Mouse (Mus musculus) heart, postnatal 0 days (tissue): ENCODE data around the gene Sde2. TPM values are rescaled to one million over a fixed set of nuclear protein-coding genes. Genes with fewer than 3 reads are reported as not detected.

Experiments used
- ATAC-seq: fragments of 200-750 bp; cut with Nextera tagmentation; 2 replicates; pipeline ENCODE4 v1.8.0; 2017; ENCODE audit warnings: low read depth, moderate number of reproducible peaks, moderate library complexity; ENCODE audit not compliant: insufficient read depth
- DNase-seq: peaks from one replicate; pipeline ENCODE4 v3.0.0-alpha.2; 2016; ENCODE audit warnings: low spot score
- H3K27ac ChIP-seq: fragments of 300-500 bp; sonication (generic); 2 replicates; pipeline ENCODE4 v1.5.1; 2014; ENCODE audit warnings: low read depth, mild to moderate bottlenecking
- H3K27me3 ChIP-seq: fragments of 300-500 bp; sonication (generic); 2 replicates; pipeline ENCODE4 v1.6.1; 2014; ENCODE audit warnings: low read length, mixed read lengths; ENCODE audit not compliant: control insufficient read depth, insufficient read depth
- H3K36me3 ChIP-seq: fragments of 300-500 bp; sonication (generic); replicated peaks from 2 replicates; pipeline ENCODE4 v1.6.1; 2014; ENCODE audit warnings: low read length, mixed read lengths; ENCODE audit not compliant: control insufficient read depth, insufficient read depth
- H3K4me1 ChIP-seq: fragments of 300-500 bp; sonication (generic); 2 replicates; pipeline ENCODE4 v1.6.1; 2014; ENCODE audit warnings: antibody characterized with exemption; ENCODE audit not compliant: control insufficient read depth, insufficient read depth
- H3K4me2 ChIP-seq: fragments of 300-500 bp; sonication (generic); 2 replicates; pipeline ENCODE4 v1.6.1; 2014; ENCODE audit warnings: low read depth, mild to moderate bottlenecking, low read length, moderate library complexity
- H3K4me3 ChIP-seq: fragments of 300-500 bp; sonication (generic); 2 replicates; pipeline ENCODE4 v1.5.1; 2014; ENCODE audit warnings: low read depth, low read length
- H3K9ac ChIP-seq: fragments of 300-500 bp; sonication (generic); replicated peaks from 2 replicates; pipeline ENCODE4 v1.6.1; 2014; ENCODE audit warnings: low read depth, low read length, mixed read lengths
- H3K9me3 ChIP-seq: fragments of 300-500 bp; sonication (generic); replicated peaks from 2 replicates; pipeline ENCODE4 v1.6.1; 2016; ENCODE audit warnings: low read length; ENCODE audit not compliant: control insufficient read depth
- CTCF ChIP-seq: IDR thresholded peaks from 2 replicates; pipeline ENCODE4 v1.5.1; 2016; ENCODE audit warnings: antibody characterized with exemption, control low read depth, low read depth
- EP300 ChIP-seq: IDR thresholded peaks from 2 replicates; pipeline ENCODE4 v1.6.1; 2016; ENCODE audit warnings: antibody characterized with exemption, low read depth
- WGBS: fragments of 180-500 bp; shearing (Covaris S2); extraction: QIAGEN DNeasy Blood & Tissue Kit; methylation state at CpG from one replicate; pipeline ENCODE4 v1.1.7; 2014; 5-methylcytosine and 5-hydroxymethylcytosine counted together
- polyA plus RNA-seq: library from polyadenylated mRNA; unstranded; fragments of >200 nt; fragmentation: Nextera tagmentation; extraction: Ambion mirVana; gene quantifications from 2 replicates; pipeline ENCODE4 v1.2.1, GENCODE M21; 2015
- total RNA-seq: library from RNA; depleted of rRNA; stranded (reverse); fragments of >200 nt; gene quantifications from 2 replicates; pipeline ENCODE4 v1.2.3, GENCODE M21; 2014; ENCODE audit warnings: low replicate concordance

Sde2 gene
- total and polyA plus RNA-seq, 2 experiments from 2014 or later = 9.8 to 15.8 TPM

DNA sequence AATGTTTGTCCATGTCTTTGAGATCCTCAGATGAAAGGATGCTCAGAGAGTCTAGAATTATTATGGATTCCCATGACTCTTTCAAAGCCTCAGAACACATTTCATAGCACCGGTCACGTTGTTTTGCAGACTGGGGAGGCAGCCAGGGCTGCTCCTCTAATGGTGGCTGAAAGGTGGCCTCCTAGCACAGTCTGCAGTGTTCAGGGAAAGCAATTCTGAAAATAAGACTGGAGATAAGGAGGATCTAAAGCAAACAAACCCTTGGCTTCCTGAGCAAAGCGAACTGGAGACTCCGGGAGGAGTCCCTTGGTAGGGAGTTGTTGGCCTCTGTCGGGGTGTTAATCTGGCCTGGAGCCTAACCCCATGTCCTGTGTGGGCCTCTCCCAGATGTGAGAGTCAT, 13.7 kb upstream of the Sde2 start:
- TF ChIP-seq EP300 (no peak), CTCF (no peak)
- ATAC-seq = no peak
- WGBS = 64% methylated on average over 5 of the region's 5 CpGs
- Histone ChIP-seq H3K4me3 (no peak overlapping the region), H3K9me3 (no peaks in the 10 kb centered on the region), H3K36me3 (no peaks in the 10 kb centered on the region), H3K27ac (no peak overlapping the region), H3K9ac (no peak overlapping the region), H3K27me3 (no peaks in the 10 kb centered on the region), H3K4me2 (no peak overlapping the region), H3K4me1 (no peaks in the 10 kb centered on the region)
- no peak for DNase-seq

DNA sequence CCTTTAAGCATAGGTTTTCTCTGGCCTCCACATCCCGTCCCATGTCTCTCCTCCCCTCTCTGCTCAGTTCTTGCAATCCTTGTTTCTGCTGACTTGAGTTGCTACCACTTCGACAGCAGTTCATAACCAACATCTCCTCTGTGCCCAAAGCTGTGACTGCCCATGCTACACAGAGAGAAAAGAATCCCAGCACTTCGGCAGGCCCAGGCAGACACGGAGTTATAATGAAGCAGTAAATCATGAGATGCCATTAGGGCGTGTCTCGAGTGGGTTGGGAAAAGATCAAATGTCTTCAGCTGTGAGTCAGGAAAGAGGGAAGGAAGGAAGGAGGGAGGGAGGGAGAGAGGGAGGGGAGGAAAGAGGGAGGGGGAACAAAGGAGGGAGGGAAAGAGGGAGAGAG, 12.9 kb upstream of the Sde2 start:
- Histone ChIP-seq H3K9ac (no peak overlapping the region), H3K9me3 (no peaks in the 10 kb centered on the region), H3K36me3 (no peaks in the 10 kb centered on the region), H3K27ac (no peak overlapping the region), H3K4me1 (no peaks in the 10 kb centered on the region), H3K4me2 (no peak overlapping the region), H3K4me3 (no peak overlapping the region), H3K27me3 (no peaks in the 10 kb centered on the region)
- DNase-seq (no peak), ATAC-seq (no peak)
- TF ChIP-seq CTCF (no peak), EP300 (no peak)
- 51% methylated on average over 6 of the region's 6 CpGs for WGBS

DNA sequence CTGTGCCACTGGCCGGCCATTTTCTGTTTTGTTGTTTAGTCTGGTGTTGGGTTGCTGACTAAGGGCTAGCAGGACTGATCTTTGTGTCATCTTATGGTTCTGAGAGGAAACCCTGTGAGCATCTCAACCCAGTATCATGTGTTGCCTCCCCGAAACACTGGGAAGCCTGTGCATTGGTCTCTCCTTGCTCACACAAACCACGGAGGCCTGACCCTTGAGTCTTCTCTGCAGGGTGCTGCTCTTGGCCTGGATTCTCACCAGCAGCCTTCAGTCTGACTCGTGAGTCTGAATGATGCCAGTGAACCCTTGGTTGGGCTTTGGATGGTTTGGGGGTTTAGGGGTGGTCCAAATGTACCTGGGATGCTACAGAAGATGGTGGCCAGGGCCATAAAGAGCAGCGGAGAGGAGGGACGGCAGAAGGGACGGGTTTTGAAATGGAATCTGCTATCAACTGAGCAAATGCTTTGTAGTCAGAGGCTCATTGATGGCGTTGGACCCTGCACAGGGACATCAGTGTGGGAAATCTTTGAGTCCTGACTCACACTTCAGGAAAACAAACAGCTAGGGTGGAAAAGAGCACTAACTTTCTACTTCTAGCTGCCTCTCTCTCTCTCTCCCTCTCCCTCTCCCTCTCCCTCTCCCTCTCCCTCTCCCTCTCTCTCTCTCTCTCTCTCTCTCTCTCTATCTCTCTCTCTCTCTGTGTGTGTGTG, 11.6 kb upstream of the Sde2 start:
- Histone ChIP-seq H3K36me3 (no peaks in the 10 kb centered on the region), H3K4me3 (no peak overlapping the region), H3K9me3 (no peaks in the 10 kb centered on the region), H3K9ac (no peak overlapping the region), H3K4me1 (no peaks in the 10 kb centered on the region), H3K4me2 (no peak overlapping the region), H3K27me3 (no peaks in the 10 kb centered on the region), H3K27ac (no peak overlapping the region)
- no peak for DNase-seq
- whole genome bisulfite sequencing = 69% methylated on average over 8 of the region's 8 CpGs
- no peak for ATAC-seq
- TF ChIP-seq EP300 (no peak), CTCF (no peak)

DNA sequence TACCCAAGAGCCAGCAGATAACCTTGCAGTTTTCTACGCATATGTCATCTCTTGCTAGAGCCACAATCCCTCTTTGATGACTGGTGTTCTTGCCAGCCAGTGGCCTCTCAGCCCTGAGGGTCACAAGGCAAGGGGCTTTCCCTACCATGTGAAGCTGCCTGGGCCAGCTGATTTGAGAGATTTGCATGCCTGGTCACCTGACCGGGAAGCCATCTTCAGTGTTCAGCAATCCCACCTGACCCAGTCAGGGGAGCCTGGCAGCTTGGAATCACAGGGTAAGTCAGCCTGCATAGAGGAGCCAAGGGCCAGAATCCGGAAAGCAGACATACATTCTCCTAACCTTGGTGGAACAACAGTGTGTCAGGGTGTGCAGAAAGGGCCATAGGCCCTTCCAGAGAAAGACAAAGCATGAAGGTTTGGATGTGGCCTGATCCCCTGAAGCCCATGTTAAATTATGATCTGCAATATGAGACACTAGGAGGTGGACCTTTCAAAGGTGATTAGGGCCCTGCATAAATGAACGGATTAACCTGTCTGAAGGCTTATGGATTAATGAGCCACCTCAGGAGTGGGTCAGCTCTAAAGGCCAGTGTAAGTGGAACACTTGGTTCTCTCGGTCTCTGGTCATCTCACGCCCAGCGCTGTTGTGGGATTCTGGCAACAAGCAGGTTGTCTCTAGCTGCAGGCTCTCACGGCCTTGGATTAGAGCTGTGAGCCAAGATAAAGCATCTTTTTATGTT, 9.2 kb upstream of the Sde2 start:
- Histone ChIP-seq H3K27ac (no peak overlapping the region), H3K4me3 (no peak overlapping the region), H3K4me2 (no peak overlapping the region), H3K27me3 (no peaks in the 10 kb centered on the region), H3K9me3 (no peaks in the 10 kb centered on the region), H3K4me1 (no peaks in the 10 kb centered on the region), H3K36me3 (no peaks in the 10 kb centered on the region), H3K9ac (no peak overlapping the region)
- no peak for TF ChIP-seq CTCF
- TF ChIP-seq EP300 = no peak
- no peak for DNase-seq
- WGBS = 77% methylated on average over 8 of the region's 8 CpGs
- ATAC-seq = peak; percentile 49; the same call in 1 of the 2 replicates

DNA sequence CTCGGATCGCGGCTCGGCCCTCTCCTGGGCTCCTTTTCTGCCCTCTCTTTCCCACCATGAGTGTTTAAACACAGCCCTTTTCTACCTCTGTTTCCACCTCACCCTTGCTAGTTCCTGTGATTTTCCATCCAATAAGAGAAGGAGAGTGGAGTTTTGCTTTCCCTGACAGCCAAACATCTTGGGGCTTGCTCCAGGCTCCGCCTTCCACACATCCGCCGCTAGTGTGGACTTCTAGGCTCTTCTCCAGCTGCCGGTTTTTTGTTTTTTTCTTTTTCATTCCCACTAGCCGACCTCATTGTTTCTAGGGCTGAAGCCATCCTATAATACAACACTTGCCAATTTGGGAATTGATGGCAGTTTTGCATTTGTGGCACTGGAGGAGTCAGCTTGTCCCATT, 2.8 kb upstream of the Sde2 start:
- DNase-seq (peak; percentile 95), ATAC-seq (peak; percentile 57)
- no peaks in the 10 kb centered on the region for H3K36me3 ChIP-seq
- H3K27me3 ChIP-seq = no peaks in the 10 kb centered on the region
- H3K27ac ChIP-seq = peak overlapping the region; percentile 98
- peak overlapping the region; percentile 56 for H3K4me2 ChIP-seq
- H3K9ac ChIP-seq = peak overlapping the region; percentile 53
- no peak for TF ChIP-seq CTCF
- no peak; the same call in 1 of the 2 replicates for TF ChIP-seq EP300
- under 1% methylated on average over 9 of the region's 9 CpGs for WGBS
- peaks cover 36% of the 10 kb centered on the region for H3K4me1 ChIP-seq
- H3K9me3 ChIP-seq = no peaks in the 10 kb centered on the region
- peak overlapping the region; percentile 32 for H3K4me3 ChIP-seq
